Mouse (Mus musculus) cerebellum, adult 9-10 months (tissue): ENCODE results near the gene Babam2.

Experiments
- DNase-seq: peaks from one replicate; pipeline ENCODE4 v3.0.0; 2022

Gene Babam2

GRCm38 (mm10) chr5:32058481-32059253, 361.2 kb downstream of the Babam2 start:
- no peak for DNase-seq

- no peak for DNase-seq
These were observed 361.8 kb downstream of the Babam2 start for GRCm38 (mm10) chr5:32059254-32059796.

DNA sequence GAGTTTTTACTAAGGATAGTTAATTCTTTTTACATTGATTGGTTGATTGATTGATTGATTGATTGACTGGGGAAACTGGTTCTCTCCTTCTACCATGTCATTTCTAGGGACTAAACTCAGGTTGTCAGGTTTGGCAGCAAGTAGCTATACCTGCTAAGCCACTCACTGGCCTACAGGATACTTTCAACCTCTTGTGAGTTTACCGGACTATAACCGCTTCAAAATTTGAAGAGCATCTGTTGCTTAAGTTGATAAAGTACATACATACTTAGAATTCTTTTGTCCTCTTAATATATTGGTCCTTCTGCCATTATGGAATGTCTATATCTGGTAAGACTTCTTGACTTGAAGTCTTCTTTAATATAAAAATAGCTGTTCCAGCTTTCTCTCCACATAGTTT, 363.0 kb downstream of the Babam2 start:
- DNase-seq, result no peak

DNA sequence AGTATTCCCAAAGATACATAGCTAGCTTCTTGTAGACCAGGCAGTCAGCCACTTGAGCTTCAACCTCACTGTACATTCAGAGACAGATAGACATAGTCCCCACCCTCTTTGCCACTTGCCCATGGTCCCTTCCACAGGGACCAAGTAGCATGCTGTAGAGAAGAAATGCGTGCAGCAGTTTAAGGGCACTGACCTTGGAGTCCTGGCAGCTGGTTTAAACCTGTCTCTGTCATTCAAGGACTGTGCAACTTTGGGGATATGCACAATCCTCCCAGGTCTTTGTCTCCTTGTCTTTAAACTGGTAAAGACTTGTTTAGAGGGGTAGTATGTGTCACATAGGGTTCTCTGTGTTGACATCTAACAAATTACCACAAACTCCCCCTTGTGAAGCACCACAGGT, 364.4 kb downstream of the Babam2 start:
- DNase-seq, result no peak

- DNase-seq, result no peak
These were observed 367.0 kb downstream of the Babam2 start for GRCm38 (mm10) chr5:32064341-32065105.

DNA sequence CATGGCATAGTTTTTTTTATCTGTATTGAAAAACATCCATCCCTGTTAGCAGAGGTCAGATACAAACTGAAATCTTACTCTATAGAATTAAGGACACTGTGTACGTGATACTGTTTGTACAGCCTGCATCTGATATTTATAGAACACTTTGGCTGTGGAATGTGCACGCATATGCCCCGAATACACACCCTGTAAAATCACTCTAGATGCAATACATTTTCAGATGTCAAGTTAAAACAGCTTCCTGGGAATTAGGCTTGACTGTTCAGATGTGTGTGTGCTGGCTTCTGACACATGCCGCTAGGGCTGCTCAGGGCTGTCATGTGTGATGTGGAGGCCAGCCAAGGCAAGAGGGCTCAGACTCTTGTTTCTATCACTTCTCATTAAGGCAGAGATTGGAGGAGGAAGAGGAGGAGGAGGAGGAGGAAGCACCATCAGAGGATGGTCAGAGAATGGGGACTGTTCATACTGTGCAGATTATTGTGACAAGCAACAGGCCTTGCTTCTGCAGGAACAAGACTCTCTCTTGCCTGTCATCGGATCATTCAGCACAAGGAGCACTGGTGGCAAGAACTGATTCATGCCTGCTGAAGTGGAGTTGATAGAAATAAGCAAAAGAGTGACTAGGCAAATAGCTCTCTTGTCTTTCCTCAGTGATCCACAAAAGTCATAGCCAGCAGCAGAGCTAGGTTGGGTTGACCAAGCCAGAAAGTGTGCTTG, 368.7 kb downstream of the Babam2 start:
- DNase-seq, result no peak

DNA sequence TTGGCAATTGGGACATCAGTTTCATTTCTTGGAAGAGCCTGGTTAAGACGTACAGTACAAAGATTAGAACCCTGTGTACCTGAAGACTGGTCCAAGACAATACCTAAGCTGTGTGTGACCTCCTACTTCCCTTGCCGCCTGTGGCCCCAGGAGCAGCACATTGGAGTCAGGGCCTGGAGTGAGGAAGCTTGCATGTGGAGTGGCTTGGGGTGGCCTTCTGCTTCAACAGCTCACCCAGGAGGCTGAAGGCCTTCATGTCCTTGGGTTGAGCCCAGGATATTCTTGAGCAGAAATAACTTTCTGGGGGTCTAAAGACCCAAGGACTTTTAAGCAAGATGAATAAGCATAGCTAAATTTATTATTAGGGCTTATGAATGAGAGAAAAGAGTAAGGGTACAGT, 369.4 kb downstream of the Babam2 start:
- DNase-seq, result no peak

GRCm38 (mm10) chr5:32068616-32069015, 371.1 kb downstream of the Babam2 start:
- DNase-seq, result no peak

- DNase-seq, result no peak
These were observed 371.6 kb downstream of the Babam2 start for GRCm38 (mm10) chr5:32069096-32069495.

GRCm38 (mm10) chr5:32069566-32070169, 372.2 kb downstream of the Babam2 start:
- no peak for DNase-seq

- DNase-seq, result no peak
These were observed 373.3 kb downstream of the Babam2 start for GRCm38 (mm10) chr5:32070781-32071180.

- DNase-seq, result no peak
These were observed 373.8 kb downstream of the Babam2 start for GRCm38 (mm10) chr5:32071314-32071713.

GRCm38 (mm10) chr5:32071824-32072223, 374.3 kb downstream of the Babam2 start:
- DNase-seq, result no peak

GRCm38 (mm10) chr5:32072877-32073276, 375.4 kb downstream of the Babam2 start:
- no peak for DNase-seq

- no peak for DNase-seq
These were observed 376.6 kb downstream of the Babam2 start for GRCm38 (mm10) chr5:32074053-32074452.

- DNase-seq, result no peak
These were observed 379.7 kb downstream of the Babam2 start for GRCm38 (mm10) chr5:32077139-32077538.

DNA sequence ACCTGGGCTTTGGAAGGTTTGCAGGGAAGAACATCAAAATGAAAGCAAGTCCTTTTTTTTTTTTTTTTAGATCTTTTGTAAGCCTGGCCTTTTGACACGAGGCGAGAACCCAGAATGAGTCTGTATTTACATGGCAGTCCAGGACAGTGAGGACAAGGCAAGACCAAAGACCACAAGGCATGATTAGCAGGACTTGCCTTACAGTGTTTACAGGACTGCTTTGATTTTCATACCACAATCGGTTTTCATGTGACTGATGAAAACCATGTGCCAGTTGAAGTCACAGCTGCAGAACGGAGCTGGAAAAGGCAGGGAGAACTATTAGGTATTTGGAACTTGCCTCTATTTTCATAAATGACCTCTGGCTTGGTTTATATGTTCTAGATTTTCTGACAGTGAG, 381.5 kb downstream of the Babam2 start:
- DNase-seq, result no peak

DNA sequence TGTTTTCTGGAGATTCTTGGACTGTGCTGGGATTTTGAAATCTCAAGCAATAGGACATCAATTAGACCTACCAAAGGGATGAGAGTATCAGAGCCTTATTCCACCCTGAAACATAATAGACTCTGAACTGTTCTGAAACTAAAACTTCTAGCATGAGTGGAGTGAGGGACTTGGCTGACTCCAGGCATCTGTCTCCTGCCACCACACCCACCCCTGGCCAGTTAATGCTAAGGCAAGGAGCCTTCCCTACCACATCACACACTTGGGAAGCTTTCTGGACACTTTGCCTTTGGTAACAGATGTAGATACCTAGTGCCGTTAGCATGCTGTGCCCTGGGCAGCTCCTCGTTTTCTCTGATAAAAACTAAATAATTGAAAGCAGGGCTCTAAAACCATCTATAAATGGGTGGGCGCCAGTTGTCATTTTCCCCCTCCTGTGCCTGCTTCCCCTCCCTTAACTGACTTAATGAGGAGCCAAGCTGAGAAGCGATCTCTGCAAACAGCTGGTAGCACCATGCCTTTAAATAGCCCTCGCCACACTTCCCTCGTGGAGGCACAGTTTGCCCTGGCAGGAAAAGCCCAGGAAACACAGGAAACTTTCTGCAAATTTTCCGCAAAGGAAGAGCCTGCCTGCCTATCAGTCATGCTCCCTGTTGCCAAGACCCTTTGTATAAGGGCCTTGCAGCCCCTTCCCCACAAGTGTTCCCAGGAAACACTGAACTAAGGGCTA, 383.2 kb downstream of the Babam2 start:
- no peak for DNase-seq

- no peak for DNase-seq
These were observed 386.9 kb downstream of the Babam2 start for GRCm38 (mm10) chr5:32084401-32084804.

GRCm38 (mm10) chr5:32085566-32085965, 388.1 kb downstream of the Babam2 start:
- no peak for DNase-seq

DNA sequence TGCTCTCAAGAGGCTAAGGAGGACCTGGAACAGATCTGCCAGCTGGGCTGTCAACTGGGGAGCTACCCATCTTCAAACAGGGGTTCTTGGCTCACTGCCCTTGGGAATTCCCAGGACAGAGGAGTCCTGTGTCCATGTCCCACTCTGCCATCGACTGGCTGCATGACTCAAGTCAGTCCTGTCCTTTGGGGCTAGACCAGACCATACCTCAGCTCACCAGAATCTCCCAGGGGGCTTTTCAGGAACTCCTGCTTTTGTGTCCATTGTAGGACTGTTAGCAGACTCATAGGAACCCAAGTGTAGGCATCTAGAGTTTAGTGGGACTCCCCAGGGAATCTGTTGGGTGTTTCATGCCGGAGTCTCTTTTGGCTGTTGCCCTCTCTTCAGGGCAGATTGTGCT, 388.5 kb downstream of the Babam2 start:
- no peak for DNase-seq

DNA sequence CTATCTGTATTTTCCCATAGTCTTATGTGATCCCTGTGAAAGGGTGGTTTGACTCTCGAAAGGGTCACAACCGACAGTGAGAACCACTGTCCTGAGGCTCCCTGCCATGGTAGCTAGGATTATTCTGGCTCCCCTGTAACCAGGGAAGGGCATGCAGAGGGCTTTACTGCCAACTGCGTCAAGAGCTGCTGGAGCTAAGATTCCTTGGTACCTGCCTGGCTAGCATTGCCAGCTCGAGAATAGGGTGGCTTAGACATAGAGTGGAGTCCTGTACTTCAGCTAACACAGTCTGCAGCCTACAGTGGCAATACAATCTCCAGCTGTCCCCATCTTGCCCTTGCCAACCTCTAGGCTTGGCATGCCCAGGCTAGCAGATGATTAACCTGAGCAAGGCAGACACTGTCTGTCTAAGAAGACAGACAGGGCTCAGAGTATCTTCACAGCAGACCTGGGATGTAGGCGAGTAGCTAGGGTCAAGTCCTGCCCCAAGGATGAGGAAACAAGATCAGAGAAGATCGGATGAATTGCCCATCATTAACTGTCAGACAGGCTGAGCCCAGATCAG, 389.1 kb downstream of the Babam2 start:
- no peak for DNase-seq
